Mouse (Mus musculus): ENCODE results near the gene Zfp148.
A peak's percentile ranks its signal among the peaks of the same experiment; 100 is the strongest.

Gene Zfp148

DNA sequence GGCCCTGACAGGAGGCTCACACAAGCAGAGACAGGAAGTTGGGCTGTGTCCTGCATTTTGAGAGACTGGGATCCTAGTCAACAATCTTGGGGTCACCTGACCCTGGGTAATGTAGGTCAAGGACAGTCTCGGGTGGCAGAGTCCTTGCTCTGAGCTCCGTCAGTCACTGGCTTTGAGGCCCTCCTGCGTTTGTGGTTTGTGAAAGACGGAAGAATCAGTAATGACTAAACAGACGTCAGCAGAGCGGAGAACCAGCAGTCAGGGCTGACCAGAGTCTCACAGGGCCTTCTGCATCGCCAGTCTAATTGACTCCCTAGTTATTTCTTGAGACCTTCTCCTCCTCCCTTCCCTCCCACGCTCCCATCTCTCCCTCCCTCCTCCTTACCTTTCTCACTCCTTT, 150.5 kb downstream of the Zfp148 start:
- DNase-seq (ENCODE audit: low spot score), result no peak

DNA sequence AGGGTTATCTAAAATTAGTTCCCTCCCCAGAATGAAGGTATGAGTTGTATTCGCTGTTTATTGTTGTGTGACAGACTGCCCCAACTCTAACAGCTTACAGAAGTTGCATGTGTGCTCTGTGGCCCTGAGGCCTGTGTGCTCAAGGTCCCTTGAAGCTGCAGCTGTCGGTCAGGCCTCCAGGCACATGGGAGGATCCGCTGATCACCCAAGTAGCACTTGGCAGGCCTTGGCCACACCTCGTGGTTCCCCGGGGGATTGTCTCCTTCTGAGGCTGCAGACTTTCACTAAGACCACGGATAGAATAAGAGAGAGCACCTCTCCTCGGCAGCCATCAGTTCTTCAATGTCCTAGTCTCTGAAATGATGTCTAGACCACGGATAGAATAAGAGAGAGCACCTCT, 155.8 kb downstream of the Zfp148 start:
- no peak for DNase-seq (ENCODE audit: low spot score)

DNA sequence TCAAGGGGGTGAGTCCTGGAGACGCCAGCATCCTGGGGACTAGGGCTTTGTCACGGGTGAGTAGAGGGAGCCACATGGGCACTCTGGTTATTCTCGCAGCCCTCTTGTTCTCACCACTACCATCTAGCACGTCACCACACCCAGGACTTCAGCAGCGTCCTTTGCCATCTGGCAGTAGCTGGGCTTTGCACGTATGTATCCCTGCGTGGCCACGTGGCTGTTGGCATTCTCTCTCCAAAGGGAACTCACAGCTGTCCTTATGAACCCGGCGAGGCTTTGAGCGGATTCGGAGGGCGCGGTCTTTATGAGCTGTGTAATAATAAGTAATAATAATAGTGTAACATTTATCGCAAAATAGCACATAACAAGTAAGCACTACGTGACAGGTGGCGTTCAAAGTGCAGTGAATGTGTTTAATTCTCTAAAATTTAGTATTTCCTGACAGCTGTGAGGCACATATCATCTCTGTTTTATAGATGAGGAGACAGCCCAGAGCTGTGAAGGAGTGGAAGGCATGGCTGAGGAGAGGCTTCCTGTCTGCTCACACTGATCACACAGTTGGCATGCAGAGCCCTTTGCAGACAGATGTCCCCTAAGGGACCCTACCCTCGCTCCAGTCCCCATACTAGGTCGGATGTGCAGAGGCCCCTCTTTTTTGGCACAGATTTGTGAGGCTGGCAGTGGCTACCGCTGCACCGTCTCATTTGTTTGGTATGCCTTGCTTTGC, 157.0 kb downstream of the Zfp148 start:
- no peak for DNase-seq (ENCODE audit: low spot score)

DNA sequence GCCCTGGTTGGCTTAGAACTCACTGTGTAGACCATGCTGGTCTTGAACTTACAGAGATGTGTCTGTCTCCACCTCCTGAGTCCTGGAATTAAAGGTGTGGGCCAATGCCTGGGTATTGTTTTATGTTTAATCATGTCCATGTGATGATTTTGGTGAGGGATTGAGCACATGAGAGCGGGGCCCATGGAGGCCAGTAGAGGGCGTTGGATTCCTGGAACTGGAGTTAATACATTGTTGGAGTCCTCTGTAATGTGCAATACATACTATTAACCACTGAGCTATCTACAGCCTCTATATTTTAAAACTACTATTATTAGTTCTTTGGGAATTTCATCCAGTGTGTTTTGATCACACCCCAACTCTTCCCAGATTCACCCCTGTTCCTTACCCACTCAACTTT, 163.7 kb downstream of the Zfp148 start:
- DNase-seq (ENCODE audit: low spot score), result no peak

DNA sequence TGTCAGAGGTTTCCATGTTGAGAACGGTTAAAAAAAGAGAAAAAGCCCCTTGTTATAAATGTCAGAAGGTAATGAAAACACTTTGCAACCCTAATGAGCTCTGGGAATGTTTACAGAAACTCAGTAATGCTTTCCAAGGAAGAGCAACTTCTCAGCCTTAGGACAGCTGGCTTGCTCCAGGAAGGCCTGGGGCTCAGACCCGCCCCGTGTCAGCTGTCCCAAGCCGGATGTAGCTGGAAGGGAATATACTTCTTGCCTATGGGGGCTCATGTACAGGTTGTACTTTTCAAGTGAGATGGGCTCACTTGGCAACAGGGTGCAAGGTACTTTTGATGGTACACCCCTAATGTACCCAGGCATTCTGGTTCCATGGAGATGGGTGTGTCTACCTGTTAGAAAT, 164.9 kb downstream of the Zfp148 start:
- DNase-seq (ENCODE audit: low spot score), result no peak

DNA sequence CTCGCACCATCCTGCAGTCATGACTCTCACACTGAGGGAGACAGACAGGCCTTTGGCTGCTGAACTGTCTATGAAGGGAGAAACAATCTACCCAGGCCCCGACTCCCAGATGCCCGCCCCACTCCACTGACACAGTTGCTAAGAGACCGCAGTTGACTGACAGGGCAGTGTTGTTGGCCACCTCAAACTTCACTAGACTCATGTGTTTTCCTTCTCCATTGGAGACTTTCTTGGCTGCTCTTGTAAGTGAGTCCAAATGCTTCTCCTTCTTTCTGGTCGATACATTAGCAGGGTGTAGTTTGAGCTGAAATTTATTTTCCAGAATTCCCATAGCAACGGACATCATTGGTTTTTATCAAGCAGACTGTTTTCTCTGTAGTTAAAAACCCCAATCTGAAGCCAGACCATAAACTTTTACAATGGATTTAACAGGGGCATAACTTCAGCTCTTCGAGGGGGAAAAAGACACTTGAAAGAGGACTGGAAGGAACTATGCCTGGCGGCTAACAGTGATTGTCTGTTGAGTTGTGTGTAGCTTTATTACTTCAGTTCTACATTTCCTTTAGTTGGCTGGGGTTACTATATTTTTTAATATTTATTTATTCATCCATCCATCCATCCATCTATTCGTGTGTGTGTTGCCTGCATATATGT, 173.2 kb downstream of the Zfp148 start:
- peak; percentile 48 for DNase-seq (ENCODE audit: low spot score)

Measured in embryo, embryonic 10.5 days (tissue).